Mouse (Mus musculus) limb, embryonic 10.5 days (tissue): ENCODE measurements at regions not wholly inside any gene's neighbourhood (a gene's known extent, or its start where the extent isn't known, plus 50 kb on each side); places are given as distances from the start of the nearest gene placed in this dataset.

Source experiments
- DNase-seq: peaks from one replicate; pipeline ENCODE4 v3.0.0-alpha.2; 2017; ENCODE audit warnings: low spot score
- H3K27ac ChIP-seq: fragments of 300-500 bp; sonication (generic); 2 replicates; pipeline ENCODE4 v1.5.1; 2016; ENCODE audit warnings: mild to moderate bottlenecking
- H3K27me3 ChIP-seq: fragments of 300-500 bp; sonication (generic); 2 replicates; pipeline ENCODE4 v1.6.1; 2016; ENCODE audit warnings: low read depth, mild to moderate bottlenecking; ENCODE audit not compliant: poor library complexity, severe bottlenecking
- H3K36me3 ChIP-seq: fragments of 300-500 bp; sonication (generic); 2 replicates; pipeline ENCODE4 v1.6.1; 2016; ENCODE audit warnings: mild to moderate bottlenecking, moderate library complexity
- H3K4me1 ChIP-seq: fragments of 300-500 bp; sonication (generic); 2 replicates; pipeline ENCODE4 v1.6.1; 2016
- H3K4me3 ChIP-seq: fragments of 300-500 bp; sonication (generic); 2 replicates; pipeline ENCODE4 v1.5.1; 2016; ENCODE audit warnings: mild to moderate bottlenecking, moderate library complexity
- H3K9me3 ChIP-seq: fragments of 300-500 bp; sonication (generic); replicated peaks from 2 replicates; pipeline ENCODE4 v1.6.1; 2016; ENCODE audit warnings: mild to moderate bottlenecking
- WGBS: fragments of 180-500 bp; shearing (Covaris S2); methylation state at CpG from one replicate; pipeline ENCODE4 v1.1.7; 2016; 5-methylcytosine and 5-hydroxymethylcytosine counted together

DNA sequence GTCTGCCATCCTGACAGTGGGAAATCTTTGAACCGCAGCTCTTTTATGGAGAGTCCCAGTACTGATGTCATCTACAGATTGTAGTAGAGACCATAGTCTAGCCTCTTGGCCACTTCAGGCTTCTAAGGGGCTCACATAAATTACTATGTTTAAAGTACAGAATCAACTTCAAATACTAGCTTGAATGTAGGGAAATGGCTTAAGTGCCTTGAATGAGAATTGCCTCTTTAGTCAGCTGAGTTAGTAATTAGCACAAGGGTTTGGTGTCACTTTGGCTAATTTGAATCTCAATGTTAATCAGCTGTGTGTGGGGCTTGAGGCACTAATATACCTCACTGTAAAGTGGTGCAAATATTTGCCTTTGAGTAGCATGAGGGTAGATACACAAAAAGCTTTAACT lies 152.2 kb upstream of the Fam19a1 start:
- H3K36me3 ChIP-seq = no peaks in the 10 kb centered on the region
- H3K27ac ChIP-seq = no peak overlapping the region
- DNase-seq = no peak
- WGBS = 78% methylated on average over 1 of the region's 1 CpGs
- H3K9me3 ChIP-seq = no peaks in the 10 kb centered on the region
- no peaks in the 10 kb centered on the region for H3K4me1 ChIP-seq
- H3K4me3 ChIP-seq = no peak overlapping the region
- H3K27me3 ChIP-seq = no peaks in the 10 kb centered on the region

DNA sequence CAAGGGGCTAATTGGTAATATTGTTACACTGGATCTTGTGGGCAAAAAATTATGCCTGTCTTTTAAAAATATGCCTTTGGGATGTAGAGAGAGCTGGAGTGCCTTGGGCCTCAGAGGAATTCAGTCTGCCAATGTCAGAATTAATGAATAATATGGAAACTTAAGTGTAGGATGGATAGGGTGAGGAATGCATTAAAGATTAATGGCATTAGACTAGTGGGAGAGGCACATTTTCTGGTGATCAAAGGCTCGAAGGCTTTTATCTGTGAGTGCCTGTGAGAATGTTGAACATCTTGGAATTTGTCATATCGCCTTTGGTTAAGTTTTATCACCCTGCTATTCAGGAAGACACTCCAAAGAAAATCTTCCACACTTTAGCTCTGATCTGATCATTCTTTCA lies 146.7 kb upstream of the Fam19a1 start:
- H3K36me3 ChIP-seq = no peaks in the 10 kb centered on the region
- 82% methylated on average over 2 of the region's 2 CpGs for WGBS
- no peaks in the 10 kb centered on the region for H3K9me3 ChIP-seq
- DNase-seq = no peak
- no peak overlapping the region for H3K27ac ChIP-seq
- no peaks in the 10 kb centered on the region for H3K27me3 ChIP-seq
- H3K4me1 ChIP-seq = no peaks in the 10 kb centered on the region
- no peak overlapping the region for H3K4me3 ChIP-seq

GRCm38 (mm10) chr6:95975994-95976393 lies 137.0 kb upstream of the Fam19a1 start:
- no peak for DNase-seq
- Histone ChIP-seq H3K4me1 (no peaks in the 10 kb centered on the region), H3K36me3 (no peaks in the 10 kb centered on the region), H3K27me3 (no peaks in the 10 kb centered on the region), H3K27ac (no peak overlapping the region), H3K4me3 (no peak overlapping the region), H3K9me3 (no peaks in the 10 kb centered on the region)
- 95% methylated on average over 2 of the region's 2 CpGs for WGBS

DNA sequence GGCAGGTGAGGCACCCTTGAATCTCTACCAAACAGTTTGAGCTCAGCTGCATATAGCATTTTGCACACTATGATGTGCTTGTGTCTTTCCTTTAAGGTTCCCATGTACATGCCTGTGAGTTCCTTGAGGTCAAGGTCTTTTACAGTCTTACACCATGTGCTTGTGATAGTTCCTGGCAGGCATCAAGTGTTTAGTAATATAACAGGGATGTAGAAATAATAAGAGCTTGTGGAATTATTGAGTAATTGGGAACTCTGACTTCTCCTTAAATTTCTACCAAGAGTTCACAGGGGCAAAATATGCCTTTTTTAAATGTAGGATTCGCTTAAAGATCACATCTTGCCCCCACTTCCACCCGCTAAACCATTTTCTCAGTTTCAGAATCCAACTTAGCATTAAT lies 115.9 kb upstream of the Fam19a1 start:
- Histone ChIP-seq H3K9me3 (no peaks in the 10 kb centered on the region), H3K27me3 (no peaks in the 10 kb centered on the region), H3K36me3 (no peaks in the 10 kb centered on the region), H3K4me3 (no peak overlapping the region), H3K4me1 (no peaks in the 10 kb centered on the region), H3K27ac (no peak overlapping the region)
- WGBS = 88% methylated on average over 2 of the region's 2 CpGs
- no peak for DNase-seq

DNA sequence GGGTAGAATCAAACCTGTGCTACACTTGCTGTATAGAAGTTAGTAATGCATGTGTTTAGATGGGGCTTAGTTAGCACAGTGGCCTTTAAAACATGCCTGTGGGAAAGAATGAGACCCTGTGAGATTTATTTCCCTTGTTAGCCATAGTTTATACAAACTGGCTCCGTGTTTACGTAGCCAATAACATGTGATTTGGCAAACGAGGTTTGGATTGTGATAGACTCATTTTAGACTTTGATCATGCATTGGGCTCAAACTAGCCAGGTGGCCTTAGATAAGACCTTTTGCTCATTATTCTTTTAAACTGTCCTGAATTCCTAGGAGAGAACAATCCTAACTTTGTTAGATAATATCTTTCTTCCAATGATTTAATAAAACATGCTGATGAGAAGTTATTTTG lies 115.2 kb upstream of the Fam19a1 start:
- Histone ChIP-seq H3K27me3 (no peaks in the 10 kb centered on the region), H3K4me1 (no peaks in the 10 kb centered on the region), H3K4me3 (no peak overlapping the region), H3K27ac (no peak overlapping the region), H3K36me3 (no peaks in the 10 kb centered on the region), H3K9me3 (no peaks in the 10 kb centered on the region)
- no peak for DNase-seq
- WGBS = 66% methylated on average over 3 of the region's 3 CpGs

DNA sequence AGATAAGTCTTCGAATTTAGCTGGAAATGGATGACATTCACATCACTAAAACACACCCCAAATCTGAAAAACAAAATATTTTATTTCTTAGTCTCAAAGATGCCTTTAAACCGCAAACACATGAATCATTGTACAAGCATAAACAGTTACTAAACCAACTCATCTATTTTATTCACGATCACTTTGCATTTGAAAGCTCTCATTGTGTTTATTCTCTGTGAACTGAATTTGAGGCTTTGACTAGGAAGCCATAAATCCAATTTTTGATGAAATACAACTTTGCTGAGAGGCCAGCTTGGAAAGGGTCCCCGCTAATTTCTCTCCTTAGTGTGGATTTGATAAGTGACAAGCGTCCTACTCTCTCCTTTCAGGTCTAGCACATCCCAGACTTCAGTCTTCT lies 113.5 kb upstream of the Fam19a1 start:
- no peak for DNase-seq
- Histone ChIP-seq H3K4me3 (no peak overlapping the region), H3K27ac (no peak overlapping the region), H3K4me1 (no peaks in the 10 kb centered on the region), H3K9me3 (no peaks in the 10 kb centered on the region), H3K36me3 (no peaks in the 10 kb centered on the region), H3K27me3 (no peaks in the 10 kb centered on the region)
- WGBS = 87% methylated on average over 5 of the region's 5 CpGs

- H3K36me3 ChIP-seq = no peaks in the 10 kb centered on the region
- no peak overlapping the region for H3K4me3 ChIP-seq
- 79% methylated on average over 10 of the region's 10 CpGs for WGBS
- peak; percentile 32 for DNase-seq
- no peaks in the 10 kb centered on the region for H3K27me3 ChIP-seq
- no peaks in the 10 kb centered on the region for H3K4me1 ChIP-seq
- H3K27ac ChIP-seq = no peak overlapping the region
- no peaks in the 10 kb centered on the region for H3K9me3 ChIP-seq
Measured at GRCm38 (mm10) chr6:96000011-96000476, 112.9 kb upstream of the Fam19a1 start.

GRCm38 (mm10) chr6:96011299-96011698 lies 101.7 kb upstream of the Fam19a1 start:
- H3K9me3 ChIP-seq = no peaks in the 10 kb centered on the region
- no peaks in the 10 kb centered on the region for H3K27me3 ChIP-seq
- no peaks in the 10 kb centered on the region for H3K36me3 ChIP-seq
- H3K4me3 ChIP-seq = no peak overlapping the region
- no peak overlapping the region for H3K27ac ChIP-seq
- 95% methylated on average over 5 of the region's 5 CpGs for WGBS
- H3K4me1 ChIP-seq = no peaks in the 10 kb centered on the region
- DNase-seq = no peak

DNA sequence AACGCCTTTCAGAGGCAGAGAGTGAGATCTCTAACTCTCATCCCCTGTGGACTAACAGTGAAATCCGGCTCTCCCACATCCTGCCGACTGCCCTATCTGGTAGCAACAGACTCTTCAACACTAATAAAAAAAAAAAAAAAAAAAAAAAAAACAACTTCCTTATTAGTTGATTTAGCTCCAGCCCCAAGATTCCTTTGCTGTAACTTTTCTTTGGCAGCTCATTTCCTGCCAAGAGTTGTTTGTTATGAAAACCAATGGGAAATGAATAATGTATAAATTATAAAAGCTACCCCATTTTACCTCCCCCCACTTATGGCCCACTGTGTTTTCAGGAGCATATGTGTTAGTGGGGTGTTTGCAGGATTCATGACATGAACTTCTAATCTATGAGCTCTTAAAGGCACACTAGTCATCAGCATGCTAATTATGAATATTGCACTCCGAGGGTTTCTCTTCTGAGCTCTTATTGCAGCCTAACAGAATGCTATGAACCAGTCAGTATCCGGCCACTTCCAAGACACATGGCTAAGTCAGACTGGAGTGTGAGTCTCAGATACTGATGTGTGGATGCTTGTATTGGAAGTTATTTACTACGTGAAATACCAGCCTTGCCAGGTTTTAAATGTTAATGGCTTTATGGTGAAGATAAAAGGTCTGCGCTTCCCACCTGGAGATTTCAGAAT lies 84.8 kb upstream of the Fam19a1 start:
- WGBS = 64% methylated on average over 7 of the region's 7 CpGs
- no peaks in the 10 kb centered on the region for H3K9me3 ChIP-seq
- peaks cover 17% of the 10 kb centered on the region for H3K4me1 ChIP-seq
- no peaks in the 10 kb centered on the region for H3K36me3 ChIP-seq
- DNase-seq = no peak
- no peak overlapping the region for H3K4me3 ChIP-seq
- no peaks in the 10 kb centered on the region for H3K27me3 ChIP-seq
- H3K27ac ChIP-seq = no peak overlapping the region

- no peaks in the 10 kb centered on the region for H3K27me3 ChIP-seq
- no peaks in the 10 kb centered on the region for H3K36me3 ChIP-seq
- H3K4me1 ChIP-seq = peaks cover 17% of the 10 kb centered on the region
- no peak overlapping the region for H3K4me3 ChIP-seq
- no peak overlapping the region for H3K27ac ChIP-seq
- H3K9me3 ChIP-seq = no peaks in the 10 kb centered on the region
- WGBS = 38% methylated on average over 4 of the region's 4 CpGs
- DNase-seq = no peak
Measured at GRCm38 (mm10) chr6:96043711-96044110, 69.2 kb upstream of the Fam19a1 start.

GRCm38 (mm10) chr6:96053476-96053875 lies 59.5 kb upstream of the Fam19a1 start:
- DNase-seq = no peak
- Histone ChIP-seq H3K4me1 (no peaks in the 10 kb centered on the region), H3K36me3 (no peaks in the 10 kb centered on the region), H3K27me3 (no peaks in the 10 kb centered on the region), H3K27ac (no peak overlapping the region), H3K4me3 (no peak overlapping the region), H3K9me3 (no peaks in the 10 kb centered on the region)
- 98% methylated on average over 4 of the region's 4 CpGs for WGBS

- Histone ChIP-seq H3K9me3 (no peaks in the 10 kb centered on the region), H3K4me3 (no peak overlapping the region), H3K27me3 (no peaks in the 10 kb centered on the region), H3K27ac (no peak overlapping the region), H3K36me3 (no peaks in the 10 kb centered on the region), H3K4me1 (no peaks in the 10 kb centered on the region)
- DNase-seq = no peak
- 84% methylated on average over 2 of the region's 2 CpGs for WGBS
Measured at GRCm38 (mm10) chr6:96057011-96057410, 55.9 kb upstream of the Fam19a1 start.

DNA sequence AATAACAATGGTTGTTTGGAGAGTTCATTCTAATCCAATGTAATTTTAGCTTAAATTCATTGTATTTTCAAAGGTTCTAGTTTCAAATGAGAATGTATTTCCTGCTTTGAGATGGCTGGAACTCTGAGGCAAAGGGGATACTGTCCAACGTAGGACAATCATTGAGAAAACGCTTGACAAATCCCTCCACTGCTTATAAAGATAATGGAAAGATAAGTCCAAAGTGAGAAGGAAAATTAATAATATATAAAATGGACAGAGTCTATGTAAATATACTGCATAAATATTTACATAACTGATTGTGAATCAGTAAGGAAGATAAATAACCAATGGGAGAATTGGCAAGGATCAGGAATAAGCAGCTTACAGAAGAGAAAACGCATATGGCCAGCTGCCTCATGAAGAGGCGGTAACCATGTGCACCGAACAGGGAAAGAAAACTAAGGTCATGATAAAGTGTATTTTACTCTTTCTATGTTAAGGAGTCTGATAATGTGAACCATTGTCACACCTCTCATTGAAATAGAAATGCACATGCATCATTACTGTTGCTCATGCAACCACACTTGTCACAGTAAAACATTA lies 55.3 kb upstream of the Fam19a1 start:
- DNase-seq = no peak
- H3K4me1 ChIP-seq = no peaks in the 10 kb centered on the region
- no peaks in the 10 kb centered on the region for H3K9me3 ChIP-seq
- no peaks in the 10 kb centered on the region for H3K36me3 ChIP-seq
- no peak overlapping the region for H3K4me3 ChIP-seq
- no peaks in the 10 kb centered on the region for H3K27me3 ChIP-seq
- no peak overlapping the region for H3K27ac ChIP-seq
- WGBS = 92% methylated on average over 5 of the region's 5 CpGs

DNA sequence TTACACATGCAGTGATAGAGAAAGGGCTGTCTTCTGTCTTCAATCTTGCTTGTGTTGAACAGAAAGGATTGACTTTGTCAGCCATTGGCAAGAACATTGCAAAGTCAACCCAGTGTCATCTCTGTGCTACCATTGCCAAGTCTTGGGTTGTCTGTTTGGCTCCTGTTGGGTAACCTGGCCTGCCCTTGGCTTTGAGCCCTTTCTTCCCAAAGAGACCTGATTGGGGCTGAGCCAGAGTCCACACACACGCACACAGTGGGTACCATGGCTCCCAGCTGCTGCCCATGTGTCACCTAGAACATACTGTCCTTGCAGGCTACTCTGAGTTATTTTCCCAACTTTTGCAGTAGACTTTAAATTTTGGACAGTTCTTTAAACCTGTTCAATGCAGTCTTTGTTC lies 51.0 kb upstream of the Fam19a1 start:
- Histone ChIP-seq H3K4me3 (no peak overlapping the region), H3K27me3 (no peaks in the 10 kb centered on the region), H3K27ac (no peak overlapping the region), H3K9me3 (no peaks in the 10 kb centered on the region), H3K4me1 (no peaks in the 10 kb centered on the region), H3K36me3 (no peaks in the 10 kb centered on the region)
- WGBS = 79% methylated on average over 1 of the region's 1 CpGs
- DNase-seq = no peak
